Mouse (Mus musculus) embryonic facial prominence, embryonic 13.5 days (tissue): Measurements from ENCODE around the gene Camk1g. TPM values are rescaled to one million over a fixed set of nuclear protein-coding genes. Genes with fewer than 3 reads are reported as not detected.

Experiments used
- ATAC-seq: fragments of 200-750 bp; cut with Nextera tagmentation; 2 replicates; pipeline ENCODE4 v1.8.0; 2017; ENCODE audit warnings: low read depth; ENCODE audit not compliant: insufficient number of reproducible peaks, insufficient read depth, low FRiP score, low TSS enrichment
- H3K27ac ChIP-seq: fragments of 300-500 bp; sonication (generic); 2 replicates; pipeline ENCODE4 v1.5.1; 2015; ENCODE audit warnings: moderate library complexity, mild to moderate bottlenecking, inconsistent platforms
- H3K27me3 ChIP-seq: fragments of 300-500 bp; sonication (generic); 2 replicates; pipeline ENCODE4 v1.6.1; 2015; ENCODE audit warnings: mild to moderate bottlenecking, inconsistent platforms
- H3K36me3 ChIP-seq: fragments of 300-500 bp; sonication (generic); 2 replicates; pipeline ENCODE4 v1.6.1; 2015; ENCODE audit warnings: mild to moderate bottlenecking, inconsistent platforms
- H3K4me1 ChIP-seq: fragments of 300-500 bp; sonication (generic); 2 replicates; pipeline ENCODE4 v1.6.1; 2015; ENCODE audit warnings: inconsistent platforms
- H3K4me2 ChIP-seq: fragments of 300-500 bp; sonication (generic); 2 replicates; pipeline ENCODE4 v1.6.1; 2015; ENCODE audit warnings: moderate library complexity, mild to moderate bottlenecking, inconsistent platforms
- H3K4me3 ChIP-seq: fragments of 300-500 bp; sonication (generic); 2 replicates; pipeline ENCODE4 v1.5.1; 2015; ENCODE audit warnings: mild to moderate bottlenecking, inconsistent platforms
- H3K9ac ChIP-seq: fragments of 300-500 bp; sonication (generic); 2 replicates; pipeline ENCODE4 v1.6.1; 2015; ENCODE audit warnings: mild to moderate bottlenecking, inconsistent platforms
- H3K9me3 ChIP-seq: fragments of 300-500 bp; sonication (generic); 2 replicates; pipeline ENCODE4 v1.6.1; 2016; ENCODE audit warnings: inconsistent platforms
- WGBS: fragments of 180-500 bp; shearing (Covaris S2); methylation state at CpG from one replicate; pipeline ENCODE4 v1.1.7; 2015; ENCODE audit warnings: mixed read lengths; 5-methylcytosine and 5-hydroxymethylcytosine counted together
- polyA plus RNA-seq: library from polyadenylated mRNA; unstranded; fragments of >200 nt; fragmentation: Nextera tagmentation; extraction: Ambion mirVana; gene quantifications from 2 replicates; pipeline ENCODE4 v1.2.1, GENCODE M21; 2015

Camk1g gene
- polyA plus RNA-seq, 1 experiment from 2014 or later: 23.7 TPM

- Histone ChIP-seq H3K9ac (no peak overlapping the region), H3K36me3 (no peaks in the 10 kb centered on the region), H3K4me1 (0 out of 2 replicates have a peak, but pooled peaks cover 5% of the 10 kb centered on the region), H3K4me3 (no peak overlapping the region), H3K27me3 (no peaks in the 10 kb centered on the region), H3K27ac (no peak overlapping the region), H3K9me3 (no peaks in the 10 kb centered on the region), H3K4me2 (no peak overlapping the region)
- ATAC-seq: no peak
- WGBS: 76% methylated on average over 5 of the region's 5 CpGs
Measured at GRCm38 (mm10) chr1:193315705-193316357, 54.3 kb downstream of the Camk1g start.

DNA sequence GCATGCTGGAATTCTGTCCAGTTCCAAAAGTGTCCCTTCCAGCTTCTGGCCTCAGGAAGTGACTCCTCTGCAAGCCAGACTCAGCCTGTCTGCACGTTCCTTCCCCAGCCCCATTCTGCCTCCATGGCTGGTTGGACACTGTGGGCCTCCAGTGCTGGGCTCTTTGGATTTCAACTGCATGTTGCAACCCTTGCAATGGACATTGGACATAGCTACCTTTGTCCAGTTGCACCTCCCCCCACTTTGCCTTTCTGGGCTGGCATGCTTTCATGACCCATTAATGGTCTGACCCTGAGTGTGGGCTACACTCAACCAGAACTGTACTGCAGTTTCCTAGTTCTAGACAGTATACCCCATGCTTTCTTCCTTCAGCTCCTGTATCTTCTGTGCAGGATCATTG lies 58.5 kb downstream of the Camk1g start:
- Histone ChIP-seq H3K36me3 (no peaks in the 10 kb centered on the region), H3K4me1 (no peaks in the 10 kb centered on the region), H3K4me3 (no peak overlapping the region), H3K27me3 (no peaks in the 10 kb centered on the region), H3K27ac (no peak overlapping the region), H3K4me2 (no peak overlapping the region), H3K9me3 (no peaks in the 10 kb centered on the region), H3K9ac (no peak overlapping the region)
- 71% methylated on average over 1 of the region's 1 CpGs for WGBS
- ATAC-seq: no peak

DNA sequence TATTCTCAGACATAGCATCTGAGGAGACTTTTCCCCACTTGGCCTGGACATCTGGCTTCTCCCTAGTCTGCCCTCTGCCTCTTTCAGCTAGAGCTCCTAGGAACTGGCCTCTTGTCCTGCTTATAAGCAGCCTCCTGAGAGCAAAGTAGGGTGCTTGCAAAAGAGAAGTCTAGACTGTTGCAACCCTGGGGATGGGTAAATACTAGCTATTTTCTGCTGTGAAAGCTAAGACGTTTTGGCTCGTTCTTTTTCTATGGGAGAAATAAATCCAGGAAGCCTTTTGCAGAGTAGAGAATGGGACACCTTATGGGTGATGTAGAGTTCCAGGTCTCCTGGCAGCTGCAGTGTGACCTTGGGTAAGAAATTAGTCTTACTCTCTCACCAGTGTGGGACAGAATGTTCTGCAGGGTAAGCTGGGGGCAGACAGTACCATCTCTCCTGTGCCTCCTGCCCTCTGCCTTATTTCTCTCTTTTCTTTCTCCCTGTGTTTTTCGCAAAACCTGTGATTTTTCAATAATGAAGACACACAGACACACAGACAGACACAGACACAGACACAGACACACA lies 59.5 kb downstream of the Camk1g start:
- H3K9me3 ChIP-seq: no peaks in the 10 kb centered on the region
- H3K27ac ChIP-seq: no peak overlapping the region
- no peaks in the 10 kb centered on the region for H3K4me1 ChIP-seq
- no peaks in the 10 kb centered on the region for H3K27me3 ChIP-seq
- 84% methylated on average over 3 of the region's 3 CpGs for WGBS
- ATAC-seq: no peak
- H3K36me3 ChIP-seq: no peaks in the 10 kb centered on the region
- H3K9ac ChIP-seq: no peak overlapping the region
- no peak overlapping the region for H3K4me3 ChIP-seq
- H3K4me2 ChIP-seq: no peak overlapping the region

DNA sequence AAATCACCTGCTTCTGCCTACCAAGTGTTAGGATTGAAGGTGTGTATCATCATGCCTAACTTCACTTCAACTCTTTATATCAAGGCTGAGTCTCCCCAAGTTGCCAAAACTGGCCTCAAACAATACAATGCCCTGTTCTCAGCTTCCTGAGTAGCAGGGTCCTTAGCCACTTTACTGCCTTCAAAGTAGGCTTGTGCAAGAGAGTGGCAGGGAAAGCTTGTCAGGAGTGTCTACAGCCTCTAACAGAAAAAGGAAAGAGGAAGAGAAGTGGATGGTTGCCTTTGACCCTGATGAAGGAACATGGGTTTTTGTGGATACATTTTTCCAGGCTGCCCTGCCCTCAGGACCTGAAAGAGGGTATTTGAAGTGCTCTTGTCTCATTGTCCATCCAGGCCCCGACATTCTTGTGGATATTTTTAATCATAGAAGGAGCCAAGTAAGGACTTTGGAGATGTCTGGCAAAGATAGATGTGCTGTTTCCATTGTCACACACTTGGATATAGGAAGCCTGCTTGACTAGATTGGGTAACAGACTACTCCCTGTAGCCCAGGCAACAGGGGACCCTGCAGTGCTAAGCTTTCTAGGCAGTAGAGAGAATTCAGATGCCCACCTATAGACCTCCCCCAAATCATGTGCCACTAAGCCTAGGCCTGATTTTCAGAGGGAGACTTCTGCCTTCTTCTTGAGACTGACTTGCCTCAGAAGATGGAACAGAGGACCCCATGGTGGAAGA lies 60.1 kb downstream of the Camk1g start:
- no peak overlapping the region for H3K27ac ChIP-seq
- no peaks in the 10 kb centered on the region for H3K4me1 ChIP-seq
- no peaks in the 10 kb centered on the region for H3K36me3 ChIP-seq
- WGBS: 77% methylated on average over 1 of the region's 1 CpGs
- H3K27me3 ChIP-seq: no peaks in the 10 kb centered on the region
- H3K4me2 ChIP-seq: no peak overlapping the region
- no peaks in the 10 kb centered on the region for H3K9me3 ChIP-seq
- no peak overlapping the region for H3K4me3 ChIP-seq
- no peak overlapping the region for H3K9ac ChIP-seq
- ATAC-seq: no peak

DNA sequence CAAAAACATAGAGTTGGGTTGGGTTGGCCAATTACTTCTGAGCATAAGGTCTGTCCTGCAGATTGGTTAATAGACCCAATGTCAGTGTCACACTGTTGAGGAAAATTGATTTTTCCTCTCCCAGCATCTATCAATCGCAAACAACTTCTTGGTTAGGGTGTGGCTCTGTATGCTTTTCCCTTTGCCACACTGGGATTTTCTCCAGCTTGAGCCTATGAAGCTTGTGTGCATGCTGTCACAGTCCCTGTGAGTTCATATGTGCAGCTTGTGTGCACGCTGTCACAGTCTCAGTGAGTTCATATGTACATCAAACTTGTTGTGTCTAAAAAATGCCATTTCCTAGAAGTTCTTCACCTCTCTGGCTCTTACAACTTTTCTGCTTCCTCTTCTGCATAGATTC lies 63.3 kb downstream of the Camk1g start:
- Histone ChIP-seq H3K9ac (no peak overlapping the region), H3K36me3 (no peaks in the 10 kb centered on the region), H3K9me3 (no peaks in the 10 kb centered on the region), H3K4me2 (no peak overlapping the region), H3K4me1 (0 out of 2 replicates have a peak, but pooled peaks cover 2% of the 10 kb centered on the region), H3K27ac (no peak overlapping the region), H3K4me3 (no peak overlapping the region), H3K27me3 (no peaks in the 10 kb centered on the region)
- ATAC-seq: no peak
- WGBS: 92% methylated on average over 2 of the region's 2 CpGs

GRCm38 (mm10) chr1:193305386-193305785 lies 64.7 kb downstream of the Camk1g start:
- Histone ChIP-seq H3K27me3 (no peaks in the 10 kb centered on the region), H3K27ac (no peak overlapping the region), H3K9ac (no peak overlapping the region), H3K36me3 (no peaks in the 10 kb centered on the region), H3K4me1 (peaks cover 9% of the 10 kb centered on the region), H3K4me3 (no peak overlapping the region), H3K9me3 (no peaks in the 10 kb centered on the region), H3K4me2 (no peak overlapping the region)
- WGBS: 43% methylated on average over 7 of the region's 7 CpGs
- ATAC-seq: no peak

- Histone ChIP-seq H3K9ac (no peak overlapping the region), H3K4me2 (0 out of 2 replicates have a peak overlapping the region, but pooled peaks have one; percentile 44), H3K27me3 (no peaks in the 10 kb centered on the region), H3K9me3 (no peaks in the 10 kb centered on the region), H3K4me1 (peaks cover 9% of the 10 kb centered on the region), H3K36me3 (no peaks in the 10 kb centered on the region), H3K4me3 (no peak overlapping the region), H3K27ac (no peak overlapping the region)
- 52% methylated on average over 2 of the region's 2 CpGs for WGBS
- no peak for ATAC-seq
Measured at GRCm38 (mm10) chr1:193303096-193303495, 67.0 kb downstream of the Camk1g start.

DNA sequence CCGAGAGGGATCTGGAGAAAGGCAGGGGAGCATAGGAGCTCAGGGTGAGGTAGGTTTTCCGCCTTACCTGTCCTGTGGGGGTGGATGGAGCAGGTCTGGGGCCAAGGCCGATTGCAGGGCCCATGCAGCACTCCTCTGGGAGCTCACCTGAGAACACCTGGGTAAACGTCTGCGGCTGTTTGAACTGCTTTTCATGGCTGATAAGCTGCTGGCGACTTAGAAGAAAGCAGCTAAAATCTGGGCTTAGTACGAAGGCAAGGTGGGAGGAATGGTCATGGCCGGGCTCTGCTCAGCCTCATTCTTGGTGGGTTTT lies 68.0 kb downstream of the Camk1g start:
- 59% methylated on average over 8 of the region's 8 CpGs for WGBS
- no peak for ATAC-seq
- H3K4me2 ChIP-seq: peak overlapping the region; percentile 44

GRCm38 (mm10) chr1:193301216-193302092 lies 68.6 kb downstream of the Camk1g start:
- Histone ChIP-seq H3K9me3 (no peaks in the 10 kb centered on the region), H3K9ac (no peak overlapping the region), H3K27ac (peak overlapping the region; percentile 48; the same call in 1 of the 2 replicates), H3K36me3 (no peaks in the 10 kb centered on the region), H3K4me1 (peaks cover 9% of the 10 kb centered on the region), H3K4me3 (0 out of 2 replicates have a peak overlapping the region, but pooled peaks have one; percentile 6), H3K4me2 (peak overlapping the region; percentile 44), H3K27me3 (no peaks in the 10 kb centered on the region)
- ATAC-seq: peak; percentile 84
- WGBS: 56% methylated on average over 6 of the region's 6 CpGs

More for the DNA sequence above, 68.0 kb downstream of the Camk1g start:
- Histone ChIP-seq H3K4me3 (peak overlapping the region; percentile 6; the same call in 1 of the 2 replicates), H3K27me3 (no peaks in the 10 kb centered on the region), H3K9ac (no peak overlapping the region), H3K4me1 (peaks cover 9% of the 10 kb centered on the region), H3K36me3 (no peaks in the 10 kb centered on the region), H3K27ac (no peak overlapping the region), H3K9me3 (no peaks in the 10 kb centered on the region)

GRCm38 (mm10) chr1:193299995-193300394 lies 70.1 kb downstream of the Camk1g start:
- Histone ChIP-seq H3K9ac (no peak overlapping the region), H3K36me3 (no peaks in the 10 kb centered on the region), H3K9me3 (no peaks in the 10 kb centered on the region), H3K27ac (no peak overlapping the region), H3K4me3 (no peak overlapping the region), H3K27me3 (no peaks in the 10 kb centered on the region), H3K4me1 (peaks cover 9% of the 10 kb centered on the region), H3K4me2 (no peak overlapping the region)
- ATAC-seq: no peak
- 14% methylated on average over 1 of the region's 1 CpGs for WGBS

DNA sequence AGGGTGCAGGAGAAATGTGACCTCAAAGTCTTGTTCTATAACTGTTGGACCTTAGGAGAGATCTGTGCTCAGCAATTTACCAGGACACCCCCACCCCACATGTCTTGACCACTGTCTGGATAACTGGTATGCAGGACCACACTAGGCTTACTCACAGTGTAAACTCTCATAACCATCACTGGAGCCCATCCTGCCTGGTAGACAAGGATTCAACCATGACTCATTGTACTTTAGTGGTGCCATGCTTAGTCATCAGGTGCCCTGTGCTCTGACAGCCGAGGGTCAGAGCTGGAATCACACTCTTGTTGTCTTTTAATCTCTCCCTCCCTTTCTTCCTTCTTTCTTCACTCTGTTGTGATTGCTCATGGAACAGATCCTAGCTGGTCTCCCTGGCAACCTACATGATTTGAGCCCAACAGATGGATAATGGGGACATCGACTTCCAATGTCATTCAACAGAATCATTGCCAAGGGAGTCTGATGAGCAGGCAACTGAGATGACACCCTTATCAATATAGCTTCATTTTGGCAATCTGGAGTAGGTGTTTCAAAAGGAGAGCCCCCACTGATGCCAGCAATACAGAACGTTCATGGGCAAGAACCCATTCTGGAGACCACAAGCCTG lies 71.8 kb downstream of the Camk1g start:
- WGBS: 84% methylated on average over 3 of the region's 3 CpGs
- no peak overlapping the region for H3K4me3 ChIP-seq
- ATAC-seq: no peak
- H3K27ac ChIP-seq: no peak overlapping the region
- no peaks in the 10 kb centered on the region for H3K27me3 ChIP-seq
- no peak overlapping the region for H3K9ac ChIP-seq
- no peaks in the 10 kb centered on the region for H3K9me3 ChIP-seq
- H3K36me3 ChIP-seq: no peaks in the 10 kb centered on the region
- H3K4me2 ChIP-seq: no peak overlapping the region
- H3K4me1 ChIP-seq: peaks cover 9% of the 10 kb centered on the region
